Mouse (Mus musculus) cerebellum, adult 2 months (tissue): ENCODE data around the gene Fgfrl1.

Experiments used
- CTCF ChIP-seq: fragments of 200-500 bp; IDR thresholded peaks from 2 replicates; pipeline ENCODE4 v1.5.1; 2011; ENCODE audit warnings: low read depth, mild to moderate bottlenecking, control low read depth, low read length, moderate library complexity, borderline replicate concordance; ENCODE audit not compliant: insufficient read depth
- POLR2A ChIP-seq: fragments of 200-500 bp; IDR thresholded peaks from 2 replicates; pipeline ENCODE4 v1.6.1; 2011; ENCODE audit warnings: low read length, control low read depth, borderline replicate concordance; ENCODE audit not compliant: insufficient read depth

DNA sequence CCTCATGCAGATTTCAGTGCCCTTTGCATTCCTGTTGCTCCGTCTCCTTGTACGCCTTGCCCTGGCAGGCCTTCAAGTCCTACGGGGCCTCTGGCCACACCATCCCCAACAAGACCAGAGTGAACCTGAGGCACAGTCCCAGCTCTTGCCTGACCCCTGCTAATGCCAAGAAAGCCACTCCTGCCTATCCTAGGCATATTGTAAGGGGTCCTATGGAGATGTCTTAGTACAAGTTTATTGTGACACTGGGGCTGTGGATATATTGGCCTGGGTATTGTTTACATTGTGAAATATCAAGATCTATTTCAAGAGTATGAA, 45.9 kb upstream of the Fgfrl1 start:
- TF ChIP-seq POLR2A (no peak), CTCF (no peak)
